Mouse (Mus musculus) spleen, adult 2 months (tissue): ENCODE measurements around the gene Tbx20. TPM values are rescaled to one million over a fixed set of nuclear protein-coding genes. Genes with fewer than 3 reads are reported as not detected.

Source experiments
- DNase-seq, 2 experiments: peaks; one replicate each; pipeline versions ENCODE4 v3.0.0 to v3.0.0-alpha.2; 2012 to 2021; ENCODE audit warnings: low spot score in 2 of 2, low read depth in 1 of 2
- H3K27ac ChIP-seq: fragments of 200-500 bp; 2 replicates; pipeline ENCODE4 v1.5.1; 2012; ENCODE audit warnings: low read length, inconsistent platforms; ENCODE audit not compliant: insufficient read depth
- H3K27me3 ChIP-seq: fragments of 200-500 bp; 2 replicates; pipeline ENCODE4 v1.6.1; 2012; ENCODE audit warnings: mild to moderate bottlenecking, moderate library complexity, low read length, inconsistent platforms; ENCODE audit not compliant: control insufficient read depth, insufficient read depth
- H3K36me3 ChIP-seq: fragments of 200-500 bp; 2 replicates; pipeline ENCODE4 v1.6.1; 2012; ENCODE audit warnings: mild to moderate bottlenecking, low read length, inconsistent platforms; ENCODE audit not compliant: control insufficient read depth, insufficient read depth
- H3K4me1 ChIP-seq: fragments of 200-500 bp; 2 replicates; pipeline ENCODE4 v1.6.1; 2011; ENCODE audit warnings: inconsistent platforms; ENCODE audit not compliant: control insufficient read depth, insufficient read depth, insufficient read length
- H3K4me3 ChIP-seq: fragments of 200-500 bp; 2 replicates; pipeline ENCODE4 v1.5.1; 2011; ENCODE audit warnings: mild to moderate bottlenecking, inconsistent platforms; ENCODE audit not compliant: insufficient read depth, insufficient read length; ENCODE audit errors: extremely low read depth
- CTCF ChIP-seq: fragments of 200-500 bp; IDR thresholded peaks from 2 replicates; pipeline ENCODE4 v1.5.1; 2011; ENCODE audit warnings: mild to moderate bottlenecking, inconsistent platforms; ENCODE audit not compliant: insufficient read depth, insufficient read length, insufficient replicate concordance; ENCODE audit errors: extremely low read depth
- POLR2A ChIP-seq: fragments of 200-500 bp; IDR thresholded peaks from 2 replicates; pipeline ENCODE4 v1.6.1; 2011; ENCODE audit warnings: low read depth, low read length, inconsistent platforms
- WGBS: fragments of 180-500 bp; shearing (Covaris S2); methylation state at CpG from one replicate; pipeline ENCODE4 v1.1.7; 2018; 5-methylcytosine and 5-hydroxymethylcytosine counted together
- polyA plus RNA-seq: library from polyadenylated mRNA; depleted of rRNA; stranded (reverse); fragments of >200 nt; gene quantifications from 2 replicates; pipeline ENCODE4 v1.2.3, GENCODE M21; 2012; rRNA removed

Tbx20 gene
- polyA plus RNA-seq: not detected in 2 replicates

GRCm38 (mm10) chr9:24774160-24774969 is at the start of gene Tbx20:
TSS of gene Tbx20 (minus strand) at chr9:24774303.
- no peak for DNase-seq
- no peak within 1 kb of the TSS for H3K27ac ChIP-seq
- WGBS: 3% methylated on average over 40 of the region's 40 CpGs
- no peaks in the 10 kb centered on the region for H3K36me3 ChIP-seq
- H3K4me3 ChIP-seq: no peak within 1 kb of the TSS
- H3K4me1 ChIP-seq: no peaks in the 10 kb centered on the region; the same call in 1 of the 2 replicates
- TF ChIP-seq CTCF (no peak), POLR2A (no peak)
- peaks cover 11% of the 10 kb centered on the region for H3K27me3 ChIP-seq

GRCm38 (mm10) chr9:24818511-24818910 is 44.4 kb upstream of the Tbx20 start:
- DNase-seq: no peak
- WGBS: 74% methylated on average over 3 of the region's 3 CpGs
- Histone ChIP-seq H3K4me3 (no peak overlapping the region), H3K27me3 (no peaks in the 10 kb centered on the region), H3K4me1 (no peaks in the 10 kb centered on the region), H3K27ac (no peak overlapping the region), H3K36me3 (no peaks in the 10 kb centered on the region)
- TF ChIP-seq POLR2A: no peak
- no peak for TF ChIP-seq CTCF

DNA sequence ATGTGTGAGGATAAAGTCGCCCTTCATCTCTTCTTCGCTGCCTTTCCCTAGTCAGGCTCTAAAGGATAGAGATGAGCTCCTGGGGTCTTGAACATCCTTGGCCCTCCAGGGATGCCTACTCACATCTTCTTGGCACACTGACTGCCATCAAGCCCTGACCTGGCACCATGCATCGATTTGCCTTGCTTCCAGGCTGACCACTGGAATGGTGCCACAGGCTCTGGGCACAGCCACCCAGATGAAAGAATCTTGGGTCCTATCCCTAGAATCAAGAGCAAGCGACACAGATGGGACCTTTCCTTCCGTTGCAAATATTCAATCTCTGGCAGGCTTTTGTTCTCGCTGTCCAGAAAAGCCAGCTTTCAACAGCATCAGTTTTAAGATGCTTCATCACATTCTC is 38.4 kb upstream of the Tbx20 start:
- DNase-seq: no peak
- no peak for TF ChIP-seq POLR2A
- H3K4me1 ChIP-seq: no peaks in the 10 kb centered on the region
- H3K27me3 ChIP-seq: no peaks in the 10 kb centered on the region
- no peak overlapping the region for H3K27ac ChIP-seq
- no peaks in the 10 kb centered on the region for H3K36me3 ChIP-seq
- H3K4me3 ChIP-seq: no peak overlapping the region
- WGBS: 90% methylated on average over 6 of the region's 6 CpGs

GRCm38 (mm10) chr9:24792110-24792509 is 18.0 kb upstream of the Tbx20 start:
- H3K4me3 ChIP-seq: no peak overlapping the region
- no peak overlapping the region for H3K27ac ChIP-seq
- no peak for TF ChIP-seq POLR2A
- no peak for TF ChIP-seq CTCF
- no peak for DNase-seq
- H3K4me1 ChIP-seq: no peaks in the 10 kb centered on the region
- no peaks in the 10 kb centered on the region for H3K27me3 ChIP-seq
- WGBS: 85% methylated on average over 2 of the region's 2 CpGs
- no peaks in the 10 kb centered on the region for H3K36me3 ChIP-seq

- Histone ChIP-seq H3K4me3 (no peak overlapping the region), H3K27me3 (no peaks in the 10 kb centered on the region), H3K4me1 (no peaks in the 10 kb centered on the region), H3K36me3 (no peaks in the 10 kb centered on the region), H3K27ac (no peak overlapping the region)
- TF ChIP-seq CTCF (no peak), POLR2A (no peak)
- no peak for DNase-seq
- WGBS: 61% methylated on average over 3 of the region's 3 CpGs
These were observed 15.3 kb upstream of the Tbx20 start for GRCm38 (mm10) chr9:24789396-24789795.

- Histone ChIP-seq H3K27ac (no peak overlapping the region), H3K4me3 (no peak overlapping the region), H3K4me1 (no peaks in the 10 kb centered on the region), H3K27me3 (peaks cover 7% of the 10 kb centered on the region), H3K36me3 (no peaks in the 10 kb centered on the region)
- TF ChIP-seq POLR2A (no peak), CTCF (no peak)
- no peak for DNase-seq
- 55% methylated on average over 3 of the region's 3 CpGs for WGBS
These were observed 8.2 kb upstream of the Tbx20 start for GRCm38 (mm10) chr9:24782338-24782737.

GRCm38 (mm10) chr9:24780929-24781441 is 6.9 kb upstream of the Tbx20 start:
- TF ChIP-seq CTCF (no peak), POLR2A (no peak)
- WGBS: 3% methylated on average over 32 of the region's 32 CpGs
- no peaks in the 10 kb centered on the region for H3K4me1 ChIP-seq
- H3K36me3 ChIP-seq: no peaks in the 10 kb centered on the region
- DNase-seq: no peak
- H3K4me3 ChIP-seq: no peak overlapping the region
- no peak overlapping the region for H3K27ac ChIP-seq
- H3K27me3 ChIP-seq: peaks cover 9% of the 10 kb centered on the region
